ENCODE assay signal across 20 mouse cellular contexts in genomic region chr7:51736285-51736684, GRCm38 (mm10).
A peak's percentile ranks its signal among the peaks of the same experiment; 100 is the strongest.
DNase-seq lines count a peak whose midpoint lies in the region; ATAC-seq lines count a peak whose summit lies in the region.
"Had no signal": no experiment of that assay in that cellular context is flagged by ENCODE, and none has a peak within 500 bp of the region (broad histone marks: within the 10 kb centered on the region; RNA-seq: fewer than 3 reads in every experiment).

No protein-coding gene starts in this region.

- no peaks in the 10 kb centered on the region for H3K9me3 ChIP-seq in midbrain, embryonic 11.5 days (ENCODE audit: control insufficient read depth, low read length)
- no peaks in the 10 kb centered on the region for H3K9me3 ChIP-seq in midbrain, embryonic 10.5 days (replicated peaks)
- no peaks in the 10 kb centered on the region for H3K9me3 ChIP-seq in hindbrain, embryonic 14.5 days (ENCODE audit: control insufficient read depth, low read length)
- no peaks in the 10 kb centered on the region for H3K9me3 ChIP-seq in midbrain, embryonic 13.5 days
- no peaks in the 10 kb centered on the region for H3K9me3 ChIP-seq in neural tube, embryonic 14.5 days (ENCODE audit: control insufficient read depth, low read length)
- H3K9me3 ChIP-seq: heart, embryonic 15.5 days; liver, embryonic 12.5 days had no signal

- no peak overlapping the region for H3K9ac ChIP-seq in midbrain, embryonic 11.5 days (ENCODE audit: low read length)
- no peak overlapping the region for H3K9ac ChIP-seq in hindbrain, embryonic 14.5 days
- no peak overlapping the region for H3K9ac ChIP-seq in midbrain, embryonic 13.5 days (replicated peaks)
- no peak overlapping the region for H3K9ac ChIP-seq in neural tube, embryonic 14.5 days (replicated peaks; ENCODE audit: low read depth, low read length)
- H3K9ac ChIP-seq: heart, embryonic 15.5 days; liver, embryonic 12.5 days had no signal

- H3K27me3 ChIP-seq in midbrain, embryonic 11.5 days (ENCODE audit: control insufficient read depth, insufficient read depth, low read length), result no peaks in the 10 kb centered on the region
- H3K27me3 ChIP-seq in midbrain, embryonic 10.5 days (ENCODE audit: low read depth, poor library complexity, severe bottlenecking), result no peaks in the 10 kb centered on the region
- H3K27me3 ChIP-seq in hindbrain, embryonic 14.5 days (ENCODE audit: control insufficient read depth, insufficient read depth, low read length), result no peaks in the 10 kb centered on the region
- no peaks in the 10 kb centered on the region for H3K27me3 ChIP-seq in midbrain, embryonic 13.5 days
- H3K27me3 ChIP-seq in neural tube, embryonic 14.5 days (ENCODE audit: control insufficient read depth, insufficient read depth, low read length), result no peaks in the 10 kb centered on the region
- H3K27me3 ChIP-seq: heart, embryonic 15.5 days; liver, embryonic 12.5 days had no signal

- no peak for ATAC-seq in midbrain, embryonic 11.5 days (ENCODE audit: low FRiP score)
- peak; percentile 70 for ATAC-seq in hindbrain, embryonic 14.5 days (ENCODE audit: low FRiP score)
- ATAC-seq in midbrain, embryonic 13.5 days, result peak; percentile 77
- ATAC-seq in neural tube, embryonic 14.5 days (ENCODE audit: low read depth), result peak; percentile 44; the same call in 1 of the 2 replicates
- ATAC-seq: forebrain, embryonic 14.5 days; intestine, postnatal 0 days; liver, embryonic 12.5 days had no signal

- DNase-seq in midbrain, embryonic 11.5 days (ENCODE audit: low spot score, missing footprints), result peak; percentile 73
- DNase-seq in midbrain, embryonic 10.5 days (ENCODE audit: low spot score), result no peak
- DNase-seq in hindbrain, embryonic 14.5 days (ENCODE audit: low spot score), result no peak
- DNase-seq in ovary, postnatal 36 days (ENCODE audit: low spot score), result no peak
- DNase-seq in adipocyte (ENCODE audit: low spot score), result no peak
- DNase-seq: cerebellum, adult 8-10 months; gastrocnemius, postnatal 14 days; kidney, postnatal 25 days; layer of hippocampus, adult 9-11 months; left cerebral cortex, postnatal 4 days; lung, adult 2 months; right cerebral cortex, adult 18-20 months; thymus, postnatal 14 days had no signal

- H3K27ac ChIP-seq in midbrain, embryonic 11.5 days (ENCODE audit: low read depth, low read length), result 0 out of 2 replicates have a peak overlapping the region, but pooled peaks have one; percentile 6
- H3K27ac ChIP-seq in midbrain, embryonic 10.5 days (replicated peaks), result no peak overlapping the region
- peak overlapping the region; percentile 77 for H3K27ac ChIP-seq in hindbrain, embryonic 14.5 days
- H3K27ac ChIP-seq in midbrain, embryonic 13.5 days, result peak overlapping the region; percentile 77
- H3K27ac ChIP-seq in neural tube, embryonic 14.5 days (ENCODE audit: low read depth, low read length), result peak overlapping the region; percentile 64
- H3K27ac ChIP-seq: heart, embryonic 15.5 days; left cerebral cortex, adult 2 months; liver, embryonic 12.5 days had no signal

- no peaks in the 10 kb centered on the region for H3K4me1 ChIP-seq in midbrain, embryonic 11.5 days (ENCODE audit: control insufficient read depth, insufficient read depth, low read length)
- no peaks in the 10 kb centered on the region for H3K4me1 ChIP-seq in midbrain, embryonic 10.5 days
- peaks cover 9% of the 10 kb centered on the region for H3K4me1 ChIP-seq in hindbrain, embryonic 14.5 days (replicated peaks; ENCODE audit: control insufficient read depth, insufficient read depth, low read length)
- peaks cover 22% of the 10 kb centered on the region for H3K4me1 ChIP-seq in midbrain, embryonic 13.5 days (replicated peaks)
- H3K4me1 ChIP-seq in neural tube, embryonic 14.5 days (ENCODE audit: control insufficient read depth, insufficient read depth, low read length), result peaks cover 10% of the 10 kb centered on the region; the same call in 1 of the 2 replicates
- H3K4me1 ChIP-seq: heart, embryonic 15.5 days; liver, embryonic 12.5 days had no signal

- H3K4me3 ChIP-seq in midbrain, embryonic 11.5 days (ENCODE audit: low read depth, low read length), result no peak overlapping the region
- H3K4me3 ChIP-seq in midbrain, embryonic 10.5 days, result no peak overlapping the region
- no peak overlapping the region for H3K4me3 ChIP-seq in hindbrain, embryonic 14.5 days (replicated peaks; ENCODE audit: low read length)
- H3K4me3 ChIP-seq in midbrain, embryonic 13.5 days (replicated peaks), result no peak overlapping the region
- no peak overlapping the region for H3K4me3 ChIP-seq in neural tube, embryonic 14.5 days (ENCODE audit: low read depth, low read length)
- H3K4me3 ChIP-seq: heart, embryonic 15.5 days; left cerebral cortex, adult 2 months; liver, embryonic 12.5 days had no signal

- WGBS in midbrain, embryonic 11.5 days, result 63% methylated on average over 2 of the region's 2 CpGs
- WGBS in midbrain, embryonic 10.5 days, result 77% methylated on average over 2 of the region's 2 CpGs
- WGBS in hindbrain, embryonic 14.5 days, result 45% methylated on average over 2 of the region's 2 CpGs
- WGBS in midbrain, embryonic 13.5 days, result 53% methylated on average over 2 of the region's 2 CpGs
- 42% methylated on average over 2 of the region's 2 CpGs for WGBS in neural tube, embryonic 14.5 days

- H3K36me3 ChIP-seq in midbrain, embryonic 11.5 days (ENCODE audit: control insufficient read depth, insufficient read depth, low read length), result no peaks in the 10 kb centered on the region
- H3K36me3 ChIP-seq in midbrain, embryonic 10.5 days, result no peaks in the 10 kb centered on the region
- H3K36me3 ChIP-seq in hindbrain, embryonic 14.5 days (replicated peaks; ENCODE audit: control insufficient read depth, insufficient read depth), result no peaks in the 10 kb centered on the region
- no peaks in the 10 kb centered on the region for H3K36me3 ChIP-seq in midbrain, embryonic 13.5 days
- no peaks in the 10 kb centered on the region for H3K36me3 ChIP-seq in neural tube, embryonic 14.5 days (ENCODE audit: control insufficient read depth, insufficient read depth, low read length)
- H3K36me3 ChIP-seq: heart, embryonic 15.5 days; liver, embryonic 12.5 days had no signal

- no peak overlapping the region for H3K4me2 ChIP-seq in midbrain, embryonic 11.5 days
- no peak overlapping the region for H3K4me2 ChIP-seq in hindbrain, embryonic 14.5 days (replicated peaks)
- no peak overlapping the region for H3K4me2 ChIP-seq in midbrain, embryonic 13.5 days (replicated peaks)
- no peak overlapping the region for H3K4me2 ChIP-seq in neural tube, embryonic 14.5 days (ENCODE audit: low read depth, low read length)
- H3K4me2 ChIP-seq: heart, embryonic 15.5 days; liver, embryonic 12.5 days had no signal
